Mouse (Mus musculus): ENCODE results near the gene Fchsd2. TPM values are rescaled to one million over a fixed set of nuclear protein-coding genes. Genes with fewer than 3 reads are reported as not detected.

Fchsd2 gene
- polyA plus RNA-seq, 1 experiment from 2014 or later = 20.3 TPM

DNA sequence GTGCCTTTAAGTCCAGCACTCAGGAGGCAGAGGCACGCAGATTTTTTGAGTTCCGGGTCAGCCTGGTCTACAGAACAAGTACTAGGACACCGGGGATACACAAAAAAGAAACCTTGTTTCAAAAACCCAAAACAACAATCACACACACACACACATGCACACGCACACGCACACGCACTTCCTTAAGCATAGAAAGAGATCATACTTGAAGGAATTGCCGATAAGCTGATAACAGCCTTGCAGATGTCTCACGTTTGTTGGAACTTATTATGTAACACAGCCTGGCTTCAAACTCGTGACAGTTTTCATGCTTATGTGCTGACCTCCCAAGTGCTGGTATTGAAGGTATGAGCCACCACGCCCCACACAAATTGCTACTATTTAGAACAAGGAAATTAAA, 29.1 kb upstream of the Fchsd2 start:
- peaks cover 15% of the 10 kb centered on the region for H3K4me1 ChIP-seq
- no peaks in the 10 kb centered on the region for H3K36me3 ChIP-seq (replicated peaks)
- no peak overlapping the region for H3K27ac ChIP-seq
- H3K9me3 ChIP-seq = no peaks in the 10 kb centered on the region
- no peak for DNase-seq (ENCODE audit: extremely low spot score, low spot score)
- H3K4me3 ChIP-seq = no peak overlapping the region
- 90% methylated on average over 10 of the region's 10 CpGs for WGBS
- H3K27me3 ChIP-seq (ENCODE audit: poor library complexity, severe bottlenecking) = peaks cover 9% of the 10 kb centered on the region

- Histone ChIP-seq H3K9me3 (no peaks in the 10 kb centered on the region), H3K4me1 (peaks cover 22% of the 10 kb centered on the region), H3K36me3 (replicated peaks) (no peaks in the 10 kb centered on the region), H3K27ac (no peak overlapping the region), H3K4me3 (no peak overlapping the region), H3K27me3 (ENCODE audit: poor library complexity, severe bottlenecking) (peaks cover 9% of the 10 kb centered on the region)
- DNase-seq (ENCODE audit: extremely low spot score, low spot score) = no peak
- WGBS = 89% methylated on average over 7 of the region's 7 CpGs
Observed at GRCm38 (mm10) chr7:101064697-101065688, 27.7 kb upstream of the Fchsd2 start.

DNA sequence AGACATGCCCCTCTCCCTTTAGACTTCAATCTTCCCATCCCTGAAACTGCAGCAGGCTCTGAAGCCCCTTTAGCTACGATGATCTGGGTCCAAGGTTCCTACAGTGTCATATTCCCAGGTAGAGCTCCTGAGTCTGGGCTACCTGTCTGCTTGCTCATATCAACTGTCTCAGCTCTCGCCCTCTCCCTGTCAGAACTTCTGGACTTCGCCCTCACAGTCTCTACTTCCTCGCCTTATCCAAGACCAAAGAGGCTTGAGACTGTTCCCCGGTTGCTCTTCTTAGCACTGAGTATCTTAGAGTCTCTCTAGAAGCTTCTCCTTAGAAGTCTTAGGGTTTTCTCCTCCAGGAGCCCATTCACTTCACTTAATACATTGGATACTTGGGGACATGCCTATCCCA, 26.7 kb upstream of the Fchsd2 start:
- Histone ChIP-seq H3K27ac (no peak overlapping the region), H3K27me3 (ENCODE audit: poor library complexity, severe bottlenecking) (peaks cover 9% of the 10 kb centered on the region), H3K36me3 (replicated peaks) (no peaks in the 10 kb centered on the region), H3K4me1 (peaks cover 29% of the 10 kb centered on the region), H3K4me3 (no peak overlapping the region), H3K9me3 (no peaks in the 10 kb centered on the region)
- 90% methylated on average over 5 of the region's 5 CpGs for WGBS
- DNase-seq (ENCODE audit: extremely low spot score, low spot score) = no peak

DNA sequence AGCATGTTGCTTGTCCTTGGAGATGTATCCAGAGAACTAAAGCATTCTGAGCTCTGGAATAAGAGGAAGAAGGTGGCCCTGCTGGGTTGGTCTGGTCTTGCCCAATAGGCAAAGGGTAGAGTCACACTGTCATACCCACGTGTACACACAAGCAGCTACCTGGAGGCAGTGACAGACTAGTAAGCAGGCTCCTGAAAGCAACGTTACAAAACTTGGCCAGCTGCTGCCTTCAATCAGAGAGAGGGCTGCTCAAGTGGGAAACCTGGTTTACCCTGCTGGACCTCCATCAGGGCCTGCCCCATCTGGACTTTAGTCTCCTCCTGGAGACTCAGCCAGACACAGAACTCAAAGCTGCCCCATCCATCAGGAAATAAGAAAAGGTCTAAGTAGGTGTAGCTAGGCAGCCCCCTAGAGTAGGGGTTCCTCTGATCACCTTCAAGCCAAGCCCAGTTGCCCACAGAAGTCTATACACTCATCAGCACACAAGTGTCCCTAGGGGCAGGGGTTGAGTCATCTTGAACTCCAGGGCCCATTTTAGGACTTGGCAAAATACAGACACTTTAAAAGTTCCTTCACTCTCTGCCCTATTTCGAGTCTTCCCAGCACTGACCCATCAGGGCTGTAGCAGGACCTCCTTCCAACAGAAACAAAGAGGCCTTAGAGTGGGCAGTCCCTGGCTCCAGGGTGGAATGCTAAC, 25.9 kb upstream of the Fchsd2 start:
- DNase-seq (ENCODE audit: extremely low spot score, low spot score) = no peak
- Histone ChIP-seq H3K27me3 (ENCODE audit: poor library complexity, severe bottlenecking) (peaks cover 6% of the 10 kb centered on the region), H3K27ac (no peak overlapping the region), H3K9me3 (no peaks in the 10 kb centered on the region), H3K4me3 (no peak overlapping the region), H3K36me3 (replicated peaks) (no peaks in the 10 kb centered on the region), H3K4me1 (peaks cover 26% of the 10 kb centered on the region)
- WGBS = 75% methylated on average over 3 of the region's 3 CpGs

DNA sequence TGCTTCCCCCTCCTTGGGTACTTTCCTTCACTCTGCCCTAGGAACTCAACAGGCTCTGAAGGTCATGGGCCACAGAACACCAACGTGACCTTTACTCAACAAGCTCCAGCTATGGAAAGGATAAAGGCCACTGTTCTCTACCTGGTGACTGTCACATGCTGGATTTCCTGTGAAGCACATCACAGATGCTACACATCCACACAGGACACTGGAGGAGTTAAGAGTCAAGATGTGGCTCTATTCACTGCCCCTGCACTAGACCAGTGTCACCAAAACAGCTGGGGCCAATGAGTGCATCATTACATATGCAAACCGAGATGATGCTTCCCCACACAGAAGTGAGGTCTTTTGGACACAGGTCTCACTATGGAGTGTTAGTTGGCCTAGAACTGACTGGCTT, 25.1 kb upstream of the Fchsd2 start:
- H3K4me3 ChIP-seq = no peak overlapping the region
- H3K27me3 ChIP-seq (ENCODE audit: poor library complexity, severe bottlenecking) = no peaks in the 10 kb centered on the region; the same call in 1 of the 2 replicates
- no peak for DNase-seq (ENCODE audit: extremely low spot score, low spot score)
- H3K36me3 ChIP-seq (replicated peaks) = no peaks in the 10 kb centered on the region
- peaks cover 21% of the 10 kb centered on the region for H3K4me1 ChIP-seq
- no peaks in the 10 kb centered on the region for H3K9me3 ChIP-seq
- H3K27ac ChIP-seq = no peak overlapping the region
- WGBS = 80% methylated on average over 2 of the region's 2 CpGs

DNA sequence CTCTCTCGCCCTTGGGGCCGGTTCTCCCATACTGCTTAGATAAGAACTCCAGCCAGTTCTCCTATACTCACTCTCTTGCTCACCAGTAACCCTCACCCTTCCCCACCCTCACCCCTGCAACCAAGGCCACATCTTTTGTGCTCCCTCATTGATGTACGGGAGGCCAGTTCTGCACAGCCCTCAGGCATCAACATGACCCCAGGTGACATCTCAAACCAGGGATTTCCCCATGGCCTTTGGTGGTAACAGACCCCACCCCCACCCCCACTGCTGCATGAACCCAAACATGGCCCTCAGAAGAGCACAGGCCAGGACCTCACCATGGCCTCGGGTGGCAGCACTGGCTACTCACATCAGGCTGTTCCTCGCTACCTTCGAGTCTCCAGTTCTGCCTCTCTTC, 23.4 kb upstream of the Fchsd2 start:
- no peaks in the 10 kb centered on the region for H3K9me3 ChIP-seq
- H3K27me3 ChIP-seq (ENCODE audit: poor library complexity, severe bottlenecking) = no peaks in the 10 kb centered on the region
- WGBS = 72% methylated on average over 6 of the region's 6 CpGs
- no peak for DNase-seq (ENCODE audit: extremely low spot score, low spot score)
- no peaks in the 10 kb centered on the region for H3K36me3 ChIP-seq (replicated peaks)
- H3K4me1 ChIP-seq = peaks cover 21% of the 10 kb centered on the region
- no peak overlapping the region for H3K4me3 ChIP-seq
- H3K27ac ChIP-seq = no peak overlapping the region

DNA sequence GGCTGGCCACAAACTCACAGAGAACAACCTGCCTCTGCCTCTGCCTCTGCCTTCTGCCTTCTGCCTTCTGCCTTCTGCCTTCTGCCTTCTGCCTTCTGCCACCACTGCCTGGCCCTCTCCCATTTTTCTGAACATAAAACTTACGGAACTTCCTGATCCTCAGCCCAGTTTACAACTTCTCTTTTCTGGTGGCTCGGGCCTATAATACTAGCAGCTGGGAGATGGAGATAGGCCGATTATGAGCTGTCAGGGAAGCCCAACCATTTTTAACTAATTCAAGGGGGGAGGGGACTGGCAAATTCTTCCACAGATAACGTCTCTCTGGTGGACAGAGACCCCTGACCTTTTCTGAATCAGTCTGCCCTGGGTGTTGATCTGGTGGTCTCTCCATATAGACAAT, 22.3 kb upstream of the Fchsd2 start:
- Histone ChIP-seq H3K27ac (no peak overlapping the region), H3K36me3 (replicated peaks) (no peaks in the 10 kb centered on the region), H3K27me3 (ENCODE audit: poor library complexity, severe bottlenecking) (no peaks in the 10 kb centered on the region), H3K4me3 (no peak overlapping the region), H3K9me3 (no peaks in the 10 kb centered on the region), H3K4me1 (peaks cover 25% of the 10 kb centered on the region)
- WGBS = 66% methylated on average over 4 of the region's 4 CpGs
- DNase-seq (ENCODE audit: extremely low spot score, low spot score) = no peak

DNA sequence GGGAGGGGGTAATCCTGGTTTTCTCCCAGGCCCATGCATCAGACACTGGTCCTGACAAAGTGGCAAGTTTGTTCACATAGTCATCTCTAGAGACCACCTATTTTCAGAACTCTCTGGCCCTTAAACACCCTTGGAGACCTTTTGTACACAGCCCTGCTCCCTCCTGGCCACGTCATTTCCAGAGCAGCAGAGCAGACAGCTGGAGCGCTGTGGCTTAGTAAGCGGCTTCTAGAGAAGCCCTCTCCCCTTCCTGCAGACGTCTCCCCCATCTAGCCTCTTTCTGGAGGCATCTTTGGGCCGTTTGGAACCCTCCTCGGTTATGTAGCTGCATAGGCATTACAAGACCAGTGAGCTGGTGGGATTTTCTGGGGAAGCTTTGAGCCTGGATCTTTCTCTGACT, 21.6 kb upstream of the Fchsd2 start:
- no peaks in the 10 kb centered on the region for H3K36me3 ChIP-seq (replicated peaks)
- no peak for DNase-seq (ENCODE audit: extremely low spot score, low spot score)
- WGBS = 66% methylated on average over 6 of the region's 6 CpGs

DNA sequence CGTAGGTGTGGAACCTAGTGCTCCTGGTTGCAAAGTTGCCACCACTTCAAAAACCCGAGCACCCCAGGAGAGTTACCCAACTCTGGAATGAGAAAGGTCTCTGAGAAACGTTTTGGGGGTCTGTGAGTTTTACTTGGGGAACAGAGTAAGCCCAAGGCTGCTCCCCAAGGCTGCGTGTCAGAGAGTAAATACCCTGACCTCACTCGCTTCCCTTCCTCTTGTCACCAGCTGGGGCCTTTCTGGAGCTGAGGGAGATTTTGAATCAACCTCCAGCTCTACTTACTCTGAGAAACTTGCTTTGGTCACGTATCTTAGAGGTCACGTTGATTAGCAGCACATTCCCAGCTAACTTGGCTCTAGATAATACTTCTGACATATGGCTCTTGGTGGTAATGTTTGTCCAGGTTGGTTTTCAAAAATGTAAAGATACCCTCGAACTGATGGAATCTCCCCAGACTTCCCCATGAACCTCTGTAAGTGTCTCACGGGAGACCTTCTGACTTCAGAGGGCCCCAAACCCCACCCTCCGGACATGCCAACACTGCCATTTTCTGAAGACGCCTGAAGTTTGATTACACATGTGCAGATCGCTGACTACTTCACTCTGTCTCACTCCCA, 20.4 kb upstream of the Fchsd2 start:
- Histone ChIP-seq H3K36me3 (replicated peaks) (no peaks in the 10 kb centered on the region), H3K9me3 (no peaks in the 10 kb centered on the region), H3K27ac (no peak overlapping the region), H3K4me3 (no peak overlapping the region), H3K4me1 (peaks cover 25% of the 10 kb centered on the region), H3K27me3 (ENCODE audit: poor library complexity, severe bottlenecking) (no peaks in the 10 kb centered on the region)
- no peak for DNase-seq (ENCODE audit: extremely low spot score, low spot score)
- 85% methylated on average over 12 of the region's 12 CpGs for WGBS

More for the DNA sequence above, 21.6 kb upstream of the Fchsd2 start:
- Histone ChIP-seq H3K4me1 (peaks cover 25% of the 10 kb centered on the region), H3K4me3 (no peak overlapping the region), H3K27me3 (ENCODE audit: poor library complexity, severe bottlenecking) (no peaks in the 10 kb centered on the region), H3K27ac (peak overlapping the region; percentile 31; the same call in 1 of the 2 replicates), H3K9me3 (no peaks in the 10 kb centered on the region)

DNA sequence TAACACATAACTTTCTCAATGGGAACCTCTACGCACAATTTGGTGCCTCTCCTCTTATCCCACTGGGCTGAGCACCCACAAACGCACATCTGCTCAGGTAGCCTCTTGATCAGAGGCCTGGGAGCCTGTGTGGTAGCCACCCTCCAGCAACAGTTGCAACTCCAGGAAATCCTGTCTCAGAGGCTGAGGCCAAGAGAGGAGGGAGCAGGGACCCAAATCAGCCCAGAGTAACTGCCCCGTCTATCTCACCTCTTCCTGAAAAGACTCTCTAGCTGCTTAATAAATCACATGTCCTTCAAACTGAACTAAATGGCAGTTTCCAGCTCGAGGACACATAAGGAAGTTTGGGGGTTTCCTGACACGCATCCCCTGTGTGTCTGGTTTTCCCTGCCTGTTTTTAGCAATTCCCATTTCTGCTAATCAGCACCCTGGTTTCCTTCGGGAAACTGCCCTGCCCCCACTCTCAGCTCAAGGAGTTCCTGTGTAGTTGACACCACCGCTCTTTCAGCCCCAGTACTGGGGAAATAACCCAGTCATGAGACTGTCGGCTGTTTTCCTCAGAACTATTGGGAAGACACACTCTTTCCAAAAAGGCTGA, 18.4 kb upstream of the Fchsd2 start:
- Histone ChIP-seq H3K9me3 (no peaks in the 10 kb centered on the region), H3K27ac (no peak overlapping the region), H3K36me3 (replicated peaks) (no peaks in the 10 kb centered on the region), H3K4me3 (no peak overlapping the region), H3K4me1 (peaks cover 20% of the 10 kb centered on the region), H3K27me3 (ENCODE audit: poor library complexity, severe bottlenecking) (no peaks in the 10 kb centered on the region)
- 74% methylated on average over 8 of the region's 8 CpGs for WGBS
- DNase-seq (ENCODE audit: extremely low spot score, low spot score) = no peak

DNA sequence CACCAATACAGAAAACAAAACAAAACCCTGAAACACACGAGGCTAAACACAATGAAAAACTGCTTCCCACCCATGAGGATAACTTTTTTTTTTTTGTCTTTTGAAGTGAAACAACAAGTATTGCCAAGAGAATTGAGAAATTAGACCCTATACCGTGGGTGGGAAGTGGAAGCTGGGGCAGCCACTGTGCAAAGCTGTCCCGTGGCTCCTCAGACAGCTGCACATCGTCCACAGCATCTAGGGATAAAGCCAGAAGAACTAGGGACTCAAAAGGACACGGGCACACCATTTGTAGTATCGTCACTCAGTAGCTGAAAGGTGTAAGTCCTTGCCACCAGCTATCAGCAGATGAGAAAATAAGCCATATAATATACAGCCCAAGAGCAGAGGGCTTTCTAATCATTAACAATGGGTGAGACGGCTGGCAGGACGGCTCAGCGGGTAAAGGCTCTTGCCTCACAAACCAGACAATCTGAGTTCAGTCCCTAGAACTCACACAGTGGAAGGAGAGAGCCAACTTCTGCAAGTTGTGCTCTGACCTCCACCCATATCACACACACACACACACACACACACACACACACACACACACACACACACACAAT, 9.0 kb upstream of the Fchsd2 start:
- H3K9me3 ChIP-seq = no peaks in the 10 kb centered on the region
- 83% methylated on average over 9 of the region's 9 CpGs for WGBS
- H3K4me3 ChIP-seq = no peak overlapping the region
- DNase-seq (ENCODE audit: extremely low spot score, low spot score) = no peak
- no peaks in the 10 kb centered on the region for H3K36me3 ChIP-seq (replicated peaks)
- H3K27me3 ChIP-seq (ENCODE audit: poor library complexity, severe bottlenecking) = no peaks in the 10 kb centered on the region
- H3K4me1 ChIP-seq = no peaks in the 10 kb centered on the region
- H3K27ac ChIP-seq = no peak overlapping the region

DNA sequence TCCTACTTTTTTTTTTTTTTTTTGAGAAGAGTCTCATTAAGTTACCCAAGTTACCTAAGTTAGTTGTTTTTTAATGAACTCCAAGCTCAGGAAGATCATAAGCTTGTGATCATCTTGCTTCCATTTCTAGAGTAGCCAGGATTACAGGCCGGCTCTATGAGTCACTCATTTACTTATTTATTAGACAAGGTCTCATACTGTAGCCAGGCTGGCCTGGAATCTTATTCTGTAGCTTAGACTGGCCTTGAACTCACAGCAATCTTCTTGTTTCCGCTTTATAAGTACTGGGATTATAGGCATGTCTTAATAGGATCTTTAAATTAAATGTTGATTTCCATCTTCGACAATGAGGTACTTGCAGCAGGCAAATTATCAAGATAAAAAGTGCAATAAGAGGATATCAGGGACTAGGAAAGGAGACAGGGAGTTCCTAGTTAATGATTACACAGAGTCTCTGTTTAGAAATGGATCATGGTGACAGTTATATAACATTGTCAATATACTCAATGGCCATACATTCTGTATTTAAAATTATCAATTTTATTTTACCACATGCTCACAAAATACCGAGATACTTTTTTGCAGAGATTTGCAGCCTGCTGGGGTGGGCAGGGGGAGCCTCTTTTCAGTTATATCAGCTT, 7.7 kb upstream of the Fchsd2 start:
- Histone ChIP-seq H3K9me3 (no peaks in the 10 kb centered on the region), H3K4me3 (no peak overlapping the region), H3K27ac (no peak overlapping the region), H3K27me3 (ENCODE audit: poor library complexity, severe bottlenecking) (no peaks in the 10 kb centered on the region), H3K36me3 (replicated peaks) (no peaks in the 10 kb centered on the region), H3K4me1 (no peaks in the 10 kb centered on the region)
- 90% methylated on average over 4 of the region's 4 CpGs for WGBS
- DNase-seq (ENCODE audit: extremely low spot score, low spot score) = no peak

Data from forebrain, embryonic 10.5 days (tissue).